ENCODE assay signal across 11 mouse cellular contexts in the genomic region with DNA sequence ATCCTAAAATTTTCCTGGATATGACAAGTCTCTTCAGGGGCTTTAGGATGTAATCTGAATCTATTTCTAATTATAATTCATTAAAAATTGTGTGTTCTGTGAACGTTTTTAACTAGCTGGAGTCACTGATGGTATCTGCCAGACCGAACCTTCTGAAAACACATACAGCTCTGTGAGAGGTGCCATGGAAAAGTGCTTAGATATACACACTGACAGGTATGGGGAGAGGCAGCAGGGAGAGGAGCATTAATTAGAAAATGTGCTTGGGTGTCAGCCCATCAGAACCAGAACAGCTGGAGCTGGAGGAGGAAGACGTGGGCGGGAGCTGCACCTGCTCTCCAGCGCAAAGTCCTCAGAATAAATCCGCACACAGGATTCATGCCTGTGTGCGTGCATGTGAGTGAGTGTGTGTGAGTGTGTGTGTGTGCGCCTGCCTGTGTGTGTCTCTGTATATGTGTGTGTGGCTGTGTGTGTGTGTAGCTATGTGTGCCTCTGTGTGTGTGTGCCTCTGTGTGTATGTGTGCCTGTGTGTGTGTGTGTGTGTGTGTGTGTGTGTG.
DNase-seq lines count a peak whose midpoint lies in the region.
"Had no signal": no experiment of that assay in that cellular context is flagged by ENCODE, and none has a peak within 500 bp of the region (broad histone marks: within the 10 kb centered on the region; RNA-seq: fewer than 3 reads in every experiment).

No protein-coding gene starts in this region.

- peak; percentile 65 for DNase-seq in heart, adult 11 months
- no peak for DNase-seq in heart, postnatal 36 days
- peak; percentile 29 for DNase-seq in left cerebral cortex, adult 11 months (ENCODE audit: low spot score)
- DNase-seq in left cerebral cortex, postnatal 10 days (ENCODE audit: extremely low spot score in 1 of 2, low spot score in 2 of 2), result no peak
- peak; percentile 85 for DNase-seq in brain, adult 2 months (ENCODE audit: low read depth, low spot score)
- DNase-seq in right cerebral cortex, adult 2 months (ENCODE audit: low spot score in 2 of 2), result peak; percentile 34 to 52
- DNase-seq in adrenal gland, adult 8-10 months, result no peak
- DNase-seq in cerebellum, adult 9-11 months, result no peak
- DNase-seq: adrenal gland, postnatal 10 days; gastrocnemius, postnatal 36 days; kidney, adult 8-10 months had no signal

- intact Hi-C loops in heart, postnatal 36 days (cut with DNase I), result no loop called here
- intact Hi-C loops in left cerebral cortex, postnatal 10 days (cut with DNase I), result no loop called here

Comparison
In these comparisons a context has a peak if more than half of its experiments do, and no peak if none do; other contexts are left out.
1. DNase-seq: peak in heart, adult 11 months (single experiment), left cerebral cortex, adult 11 months (single experiment), brain, adult 2 months (single experiment) and right cerebral cortex, adult 2 months (2 of 2); none in heart, postnatal 36 days (0 of 2), left cerebral cortex, postnatal 10 days (0 of 2), adrenal gland, adult 8-10 months (single experiment) and cerebellum, adult 9-11 months (single experiment).